Mouse (Mus musculus): ENCODE measurements around the gene Bbx. TPM values are rescaled to one million over a fixed set of nuclear protein-coding genes. Genes with fewer than 3 reads are reported as not detected.

Bbx gene
- 28.8 and 33.1 TPM in 2 replicates for polyA plus RNA-seq (2014; fragmentation: Nextera tagmentation; extraction: Ambion mirVana)

DNA sequence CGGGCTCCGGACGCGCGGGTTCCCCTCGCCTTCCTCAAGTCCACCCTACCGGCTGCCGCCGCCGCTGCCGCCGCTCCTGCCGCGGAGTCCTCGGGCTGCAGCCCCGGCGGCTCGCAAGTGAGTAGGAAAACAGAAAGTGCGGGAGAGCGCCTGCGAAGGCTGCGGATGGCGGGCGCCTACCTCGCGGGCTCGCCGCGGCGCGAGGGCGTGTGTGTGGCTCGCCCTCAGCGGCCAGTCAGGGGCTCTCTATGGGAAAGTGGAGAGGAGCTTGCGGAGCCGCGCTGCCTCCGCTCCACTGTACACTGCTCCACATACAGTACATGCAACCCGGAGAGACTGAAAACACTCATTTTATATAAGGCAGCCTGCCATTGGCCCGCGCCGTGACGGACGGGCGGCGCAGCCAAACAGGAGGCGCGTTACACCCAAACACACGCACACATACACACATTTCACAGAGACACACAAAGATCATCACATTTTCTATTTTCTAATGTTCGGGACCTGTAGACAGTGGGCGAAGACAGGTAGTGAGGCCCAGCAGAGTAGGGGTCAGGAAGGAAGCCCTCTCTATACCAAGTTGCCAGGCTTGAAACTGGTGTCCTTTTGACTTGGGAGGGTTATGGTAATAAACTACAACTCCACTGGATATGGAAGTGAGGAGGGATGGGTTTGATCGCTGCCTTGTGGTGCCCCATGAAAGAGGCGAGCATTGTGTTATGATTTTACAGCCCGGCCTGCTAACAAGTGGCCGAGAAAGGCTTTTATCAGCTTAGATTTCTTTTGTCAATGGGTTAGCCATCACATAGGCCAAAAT, at the start of gene Bbx:
Gene Bbx, minus strand, starts transcription at position 329 of the 817 bp plus-strand sequence.
- H3K9ac ChIP-seq (ENCODE audit: low read length): peak within 1 kb of the TSS; percentile 94
- under 1% methylated on average over 54 of the region's 55 CpGs for WGBS
- no peaks in the 10 kb centered on the region for H3K27me3 ChIP-seq (ENCODE audit: control insufficient read depth, insufficient read depth, low read length)
- peaks cover 7% of the 10 kb centered on the region for H3K36me3 ChIP-seq (ENCODE audit: control insufficient read depth, insufficient read depth, low read length)
- H3K9me3 ChIP-seq (ENCODE audit: control insufficient read depth, low read length): no peaks in the 10 kb centered on the region
- H3K4me2 ChIP-seq (ENCODE audit: low read length): peak within 1 kb of the TSS; percentile 96
- H3K4me1 ChIP-seq (ENCODE audit: control insufficient read depth in 2 of 2, insufficient read depth in 2 of 2, low read length in 2 of 2): peaks cover 0 to 7% of the 10 kb centered on the region in 2 experiments; a peak in 1 of 4 replicates
- ATAC-seq (ENCODE audit: insufficient number of reproducible peaks, insufficient read depth, low FRiP score, low read depth): peak; percentile 96
- peak within 1 kb of the TSS; percentile 91 to 97 for H3K4me3 ChIP-seq (ENCODE audit: control insufficient read depth in 1 of 2, insufficient read depth in 1 of 2, low read depth in 1 of 2, low read length in 2 of 2)
- H3K27ac ChIP-seq (replicated peaks in 1 of 2; ENCODE audit: control insufficient read depth in 1 of 2, insufficient read depth in 1 of 2, low read depth in 2 of 2, low read length in 2 of 2): peak within 1 kb of the TSS; percentile 96 to 97

DNA sequence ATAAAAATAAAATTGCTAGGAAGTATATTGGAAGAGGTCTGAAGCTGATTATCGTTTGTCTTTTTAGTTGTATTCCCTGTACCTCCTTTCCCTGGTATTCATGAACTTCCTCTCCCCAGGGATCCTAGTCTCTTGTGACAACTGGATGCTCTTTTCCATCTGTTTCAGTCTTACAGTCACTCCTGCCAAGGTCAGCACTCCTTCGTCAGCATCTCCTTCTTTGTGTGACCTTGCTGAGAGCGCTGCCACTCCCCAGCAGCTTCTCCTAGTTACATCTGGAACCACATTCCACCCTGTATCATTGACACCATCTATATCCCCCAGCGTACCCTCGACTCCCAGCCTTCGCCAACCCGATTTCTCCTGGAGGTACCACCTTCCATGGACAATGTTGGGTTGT, 49.7 kb upstream of the Bbx start:
- Histone ChIP-seq H3K4me2 (ENCODE audit: low read length) (peak overlapping the region; percentile 42), H3K27ac (replicated peaks in 1 of 2; ENCODE audit: control insufficient read depth in 1 of 2, insufficient read depth in 1 of 2, low read depth in 2 of 2, low read length in 2 of 2) (no peak overlapping the region), H3K4me3 (ENCODE audit: control insufficient read depth in 1 of 2, insufficient read depth in 1 of 2, low read depth in 1 of 2, low read length in 2 of 2) (no peak overlapping the region), H3K9ac (ENCODE audit: low read length) (no peak overlapping the region), H3K4me1 (ENCODE audit: control insufficient read depth in 2 of 2, insufficient read depth in 2 of 2, low read length in 2 of 2) (peaks cover 0 to 5% of the 10 kb centered on the region in 2 experiments; a peak in 2 of 4 replicates), H3K9me3 (ENCODE audit: control insufficient read depth, low read length) (no peaks in the 10 kb centered on the region), H3K36me3 (ENCODE audit: control insufficient read depth, insufficient read depth, low read length) (no peaks in the 10 kb centered on the region), H3K27me3 (ENCODE audit: control insufficient read depth, insufficient read depth, low read length) (no peaks in the 10 kb centered on the region)
- ATAC-seq (ENCODE audit: insufficient number of reproducible peaks, insufficient read depth, low FRiP score, low read depth): no peak
- WGBS: 42% methylated on average over 7 of the region's 7 CpGs

GRCm38 (mm10) chr16:50481341-50481740, 49.2 kb upstream of the Bbx start:
- H3K4me2 ChIP-seq (ENCODE audit: low read length): no peak overlapping the region
- H3K4me1 ChIP-seq (ENCODE audit: control insufficient read depth in 2 of 2, insufficient read depth in 2 of 2, low read length in 2 of 2): peaks cover 0 to 5% of the 10 kb centered on the region in 2 experiments; a peak in 2 of 4 replicates
- no peaks in the 10 kb centered on the region for H3K36me3 ChIP-seq (ENCODE audit: control insufficient read depth, insufficient read depth, low read length)
- H3K27ac ChIP-seq (replicated peaks in 1 of 2; ENCODE audit: control insufficient read depth in 1 of 2, insufficient read depth in 1 of 2, low read depth in 2 of 2, low read length in 2 of 2): no peak overlapping the region
- 68% methylated on average over 5 of the region's 5 CpGs for WGBS
- H3K9me3 ChIP-seq (ENCODE audit: control insufficient read depth, low read length): no peaks in the 10 kb centered on the region
- ATAC-seq (ENCODE audit: insufficient number of reproducible peaks, insufficient read depth, low FRiP score, low read depth): no peak
- no peak overlapping the region for H3K4me3 ChIP-seq (ENCODE audit: control insufficient read depth in 1 of 2, insufficient read depth in 1 of 2, low read depth in 1 of 2, low read length in 2 of 2)
- H3K27me3 ChIP-seq (ENCODE audit: control insufficient read depth, insufficient read depth, low read length): no peaks in the 10 kb centered on the region
- no peak overlapping the region for H3K9ac ChIP-seq (ENCODE audit: low read length)

DNA sequence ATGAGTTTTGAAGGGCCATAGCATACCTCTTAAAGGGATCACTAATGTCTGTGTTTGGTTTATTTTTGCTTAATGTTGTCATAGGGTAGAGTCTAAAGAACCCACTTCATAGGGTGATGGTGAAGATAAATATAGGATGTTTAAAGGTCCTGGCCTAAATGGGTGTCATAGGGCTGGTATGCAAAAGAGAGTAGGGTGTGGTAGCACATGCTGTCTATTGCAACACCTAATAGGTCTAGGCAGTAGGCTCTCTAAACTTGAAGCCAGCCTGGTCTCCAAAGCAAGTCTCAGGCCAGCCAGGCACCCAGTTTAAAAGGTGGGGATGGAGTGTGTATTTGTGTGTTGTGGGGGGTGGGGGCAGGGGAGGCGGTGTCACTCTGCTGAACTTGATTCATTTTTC, 46.5 kb upstream of the Bbx start:
- no peak for ATAC-seq (ENCODE audit: insufficient number of reproducible peaks, insufficient read depth, low FRiP score, low read depth)

DNA sequence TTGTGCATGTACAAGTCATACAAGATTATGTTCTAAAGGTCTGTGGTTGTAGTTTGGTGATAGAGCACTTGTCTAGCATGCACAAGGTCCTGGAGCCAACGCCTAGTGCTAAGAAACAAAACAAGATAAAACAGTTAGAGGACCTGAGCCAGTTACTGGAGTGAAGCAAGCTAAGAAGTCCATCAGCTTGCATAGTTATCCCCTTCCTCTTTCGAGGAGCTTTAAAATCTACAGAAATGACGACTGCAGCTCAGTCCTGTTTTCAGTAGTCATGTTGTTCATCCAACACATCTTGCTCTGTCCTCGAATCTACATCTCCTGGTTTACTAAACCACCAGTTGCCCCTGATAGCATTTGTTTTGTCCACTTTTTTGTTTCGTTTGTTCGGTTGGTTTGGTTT, 45.4 kb upstream of the Bbx start:
- Histone ChIP-seq H3K9ac (ENCODE audit: low read length) (no peak overlapping the region), H3K36me3 (ENCODE audit: control insufficient read depth, insufficient read depth, low read length) (no peaks in the 10 kb centered on the region), H3K27ac (replicated peaks in 1 of 2; ENCODE audit: control insufficient read depth in 1 of 2, insufficient read depth in 1 of 2, low read depth in 2 of 2, low read length in 2 of 2) (no peak overlapping the region), H3K4me1 (ENCODE audit: control insufficient read depth in 2 of 2, insufficient read depth in 2 of 2, low read length in 2 of 2) (peaks cover 0 to 5% of the 10 kb centered on the region in 2 experiments; a peak in 2 of 4 replicates), H3K4me3 (ENCODE audit: control insufficient read depth in 1 of 2, insufficient read depth in 1 of 2, low read depth in 1 of 2, low read length in 2 of 2) (no peak overlapping the region), H3K27me3 (ENCODE audit: control insufficient read depth, insufficient read depth, low read length) (no peaks in the 10 kb centered on the region), H3K4me2 (ENCODE audit: low read length) (no peak overlapping the region), H3K9me3 (ENCODE audit: control insufficient read depth, low read length) (no peaks in the 10 kb centered on the region)
- no peak for ATAC-seq (ENCODE audit: insufficient number of reproducible peaks, insufficient read depth, low FRiP score, low read depth)
- 76% methylated on average over 6 of the region's 6 CpGs for WGBS

More for the DNA sequence above, 46.5 kb upstream of the Bbx start:
- Histone ChIP-seq H3K27ac (replicated peaks in 1 of 2; ENCODE audit: control insufficient read depth in 1 of 2, insufficient read depth in 1 of 2, low read depth in 2 of 2, low read length in 2 of 2) (no peak overlapping the region), H3K4me3 (ENCODE audit: control insufficient read depth in 1 of 2, insufficient read depth in 1 of 2, low read depth in 1 of 2, low read length in 2 of 2) (no peak overlapping the region), H3K4me2 (ENCODE audit: low read length) (no peak overlapping the region), H3K9ac (ENCODE audit: low read length) (no peak overlapping the region), H3K36me3 (ENCODE audit: control insufficient read depth, insufficient read depth, low read length) (no peaks in the 10 kb centered on the region), H3K27me3 (ENCODE audit: control insufficient read depth, insufficient read depth, low read length) (no peaks in the 10 kb centered on the region), H3K9me3 (ENCODE audit: control insufficient read depth, low read length) (no peaks in the 10 kb centered on the region), H3K4me1 (ENCODE audit: control insufficient read depth in 2 of 2, insufficient read depth in 2 of 2, low read length in 2 of 2) (peaks cover 0 to 5% of the 10 kb centered on the region in 2 experiments; a peak in 2 of 4 replicates)
- WGBS: 73% methylated on average over 1 of the region's 1 CpGs

DNA sequence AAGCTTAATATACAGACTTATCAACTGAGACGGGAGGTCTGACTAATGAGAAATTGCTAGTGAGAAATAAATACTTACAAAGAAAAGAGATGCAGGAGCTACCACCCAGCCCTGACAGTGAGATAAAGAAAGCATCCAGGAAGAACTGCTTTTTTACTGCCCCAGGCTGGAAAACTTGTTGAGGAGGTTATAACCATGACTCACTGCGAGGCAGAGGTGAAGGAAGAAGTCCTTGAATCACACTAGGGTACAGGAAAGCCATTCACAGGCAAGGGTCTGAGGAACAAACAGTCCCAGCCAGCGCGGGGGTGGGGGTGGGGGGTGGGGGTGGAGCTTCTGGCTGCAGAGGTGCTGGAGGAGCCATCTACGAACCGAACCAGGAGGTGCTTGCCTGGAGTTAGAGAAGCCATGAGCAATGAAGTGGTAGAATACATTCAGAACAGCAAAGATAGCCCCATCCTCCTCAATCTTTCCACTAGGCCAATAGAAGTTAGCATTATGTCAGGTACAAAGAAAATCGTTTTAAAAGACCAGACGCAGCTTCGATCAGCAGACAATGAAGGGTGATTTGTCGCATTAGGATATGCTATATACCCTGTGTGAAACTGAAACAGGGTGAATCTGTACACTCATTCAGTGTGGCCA, 30.2 kb upstream of the Bbx start:
- no peak for ATAC-seq (ENCODE audit: insufficient number of reproducible peaks, insufficient read depth, low FRiP score, low read depth)
- H3K27me3 ChIP-seq (ENCODE audit: control insufficient read depth, insufficient read depth, low read length): no peaks in the 10 kb centered on the region
- peaks cover 0 to 4% of the 10 kb centered on the region in 2 experiments; a peak in 1 of 4 replicates for H3K4me1 ChIP-seq (ENCODE audit: control insufficient read depth in 2 of 2, insufficient read depth in 2 of 2, low read length in 2 of 2)
- no peak overlapping the region for H3K4me3 ChIP-seq (ENCODE audit: control insufficient read depth in 1 of 2, insufficient read depth in 1 of 2, low read depth in 1 of 2, low read length in 2 of 2)
- H3K27ac ChIP-seq (replicated peaks in 1 of 2; ENCODE audit: control insufficient read depth in 1 of 2, insufficient read depth in 1 of 2, low read depth in 2 of 2, low read length in 2 of 2): no peak overlapping the region
- H3K9ac ChIP-seq (ENCODE audit: low read length): no peak overlapping the region
- H3K4me2 ChIP-seq (ENCODE audit: low read length): 0 out of 2 replicates have a peak overlapping the region, but pooled peaks have one; percentile 3
- WGBS: 30% methylated on average over 10 of the region's 10 CpGs
- H3K36me3 ChIP-seq (ENCODE audit: control insufficient read depth, insufficient read depth, low read length): no peaks in the 10 kb centered on the region
- H3K9me3 ChIP-seq (ENCODE audit: control insufficient read depth, low read length): no peaks in the 10 kb centered on the region

DNA sequence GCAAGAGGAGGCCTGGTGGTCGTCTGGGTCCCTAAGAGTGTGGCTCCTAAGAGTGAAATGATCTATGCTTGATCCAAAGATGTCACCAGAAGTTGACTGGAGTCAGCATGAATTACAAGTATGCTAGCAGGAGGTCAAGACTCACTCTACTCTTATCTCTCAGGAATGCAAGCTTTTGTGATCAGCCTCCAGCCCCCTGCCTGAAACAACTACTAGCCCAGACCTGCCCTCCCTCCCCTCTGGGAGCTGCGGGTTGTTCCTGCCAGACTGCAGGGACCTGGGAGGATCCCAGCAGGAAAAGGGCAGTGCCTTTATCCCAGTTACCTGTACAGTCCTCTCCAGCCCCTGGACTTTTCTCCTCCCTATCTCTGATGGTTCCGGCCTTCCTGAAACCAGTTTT, 27.0 kb upstream of the Bbx start:
- H3K27me3 ChIP-seq (ENCODE audit: control insufficient read depth, insufficient read depth, low read length): no peaks in the 10 kb centered on the region
- H3K27ac ChIP-seq (replicated peaks in 1 of 2; ENCODE audit: control insufficient read depth in 1 of 2, insufficient read depth in 1 of 2, low read depth in 2 of 2, low read length in 2 of 2): no peak overlapping the region
- H3K36me3 ChIP-seq (ENCODE audit: control insufficient read depth, insufficient read depth, low read length): no peaks in the 10 kb centered on the region
- H3K9ac ChIP-seq (ENCODE audit: low read length): no peak overlapping the region
- no peak overlapping the region for H3K4me2 ChIP-seq (ENCODE audit: low read length)
- no peak overlapping the region for H3K4me3 ChIP-seq (ENCODE audit: control insufficient read depth in 1 of 2, insufficient read depth in 1 of 2, low read depth in 1 of 2, low read length in 2 of 2)
- 29% methylated on average over 3 of the region's 3 CpGs for WGBS
- H3K4me1 ChIP-seq (ENCODE audit: control insufficient read depth in 2 of 2, insufficient read depth in 2 of 2, low read length in 2 of 2): peaks cover 0 to 4% of the 10 kb centered on the region in 2 experiments; a peak in 1 of 4 replicates
- ATAC-seq (ENCODE audit: insufficient number of reproducible peaks, insufficient read depth, low FRiP score, low read depth): no peak
- no peaks in the 10 kb centered on the region for H3K9me3 ChIP-seq (ENCODE audit: control insufficient read depth, low read length)

Data from heart, embryonic 14.5 days (tissue).